ENCODE assay signal across 8 mouse cellular contexts in the genomic region with DNA sequence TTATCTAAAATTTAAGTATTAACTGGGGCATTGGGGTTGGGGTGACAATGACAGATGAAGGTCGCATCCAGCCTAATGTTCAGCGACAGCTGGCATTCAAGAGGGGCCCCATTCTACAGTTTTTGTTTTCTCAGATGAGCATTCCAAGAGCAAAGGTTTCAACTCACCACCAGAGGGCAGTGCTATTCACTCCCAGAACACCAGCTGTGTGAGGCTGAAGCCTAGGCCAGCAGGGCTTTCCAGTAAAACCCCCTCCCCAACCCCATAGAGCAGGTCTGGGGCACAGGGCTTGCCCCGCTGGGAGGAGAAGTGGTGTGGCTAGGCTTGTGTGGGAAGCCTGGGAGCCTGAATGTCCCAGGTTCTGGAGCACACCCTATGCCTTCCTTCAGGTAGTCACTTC. TPM values are rescaled to one million over a fixed set of nuclear protein-coding genes. Genes with fewer than 3 reads are reported as not detected.
DNase-seq lines count a peak whose midpoint lies in the region; ATAC-seq and TF ChIP-seq lines count a peak whose summit lies in the region.

No protein-coding gene starts in this region.

- H3K36me3 ChIP-seq in forebrain, embryonic 12.5 days (replicated peaks), result no peaks in the 10 kb centered on the region
- H3K36me3 ChIP-seq in forebrain, embryonic 13.5 days (ENCODE audit: poor library complexity, severe bottlenecking), result no peaks in the 10 kb centered on the region
- no peaks in the 10 kb centered on the region for H3K36me3 ChIP-seq in G1E (replicated peaks)
- no peaks in the 10 kb centered on the region for H3K36me3 ChIP-seq in splenic B cell, adult 2 months (ENCODE audit: control insufficient read depth, insufficient read depth, low read length, poor library complexity, severe bottlenecking)

- H3K9ac ChIP-seq in forebrain, embryonic 12.5 days, result no peak overlapping the region
- H3K9ac ChIP-seq in forebrain, embryonic 13.5 days, result no peak overlapping the region

- no peak overlapping the region for H3K27ac ChIP-seq in forebrain, embryonic 12.5 days
- H3K27ac ChIP-seq in forebrain, embryonic 13.5 days, result no peak overlapping the region
- no peak overlapping the region for H3K27ac ChIP-seq in layer of hippocampus, adult 2 months

- peaks cover 6% of the 10 kb centered on the region; the same call in 1 of the 2 replicates for H3K4me1 ChIP-seq in forebrain, embryonic 12.5 days
- 0 out of 2 replicates have a peak, but pooled peaks cover 4% of the 10 kb centered on the region for H3K4me1 ChIP-seq in forebrain, embryonic 13.5 days
- H3K4me1 ChIP-seq in G1E (ENCODE audit: insufficient read depth, low read depth, low read length), result no peaks in the 10 kb centered on the region

- H3K4me2 ChIP-seq in forebrain, embryonic 12.5 days, result no peak overlapping the region
- no peak overlapping the region for H3K4me2 ChIP-seq in forebrain, embryonic 13.5 days

- no peaks in the 10 kb centered on the region for H3K9me3 ChIP-seq in forebrain, embryonic 12.5 days
- no peaks in the 10 kb centered on the region for H3K9me3 ChIP-seq in forebrain, embryonic 13.5 days (replicated peaks)
- H3K9me3 ChIP-seq in G1E (replicated peaks), result no peaks in the 10 kb centered on the region

- peak; percentile 35; the same call in 1 of the 2 replicates for TF ChIP-seq CTCF in G1E (IDR thresholded peaks at IDR 0.05; ENCODE audit: low read depth, low read length)
- TF ChIP-seq CTCF in layer of hippocampus, adult 2 months (conservative IDR thresholded peaks at IDR 0.05), result peak; percentile 95

- H3K4me3 ChIP-seq in forebrain, embryonic 12.5 days (replicated peaks), result no peak overlapping the region
- H3K4me3 ChIP-seq in forebrain, embryonic 13.5 days, result no peak overlapping the region
- H3K4me3 ChIP-seq in G1E (ENCODE audit: low read depth, low read length), result no peak overlapping the region
- H3K4me3 ChIP-seq in layer of hippocampus, adult 2 months, result no peak overlapping the region

- WGBS in forebrain, embryonic 12.5 days, result 5% methylated on average over 3 of the region's 3 CpGs
- 0% methylated on average over 3 of the region's 3 CpGs for WGBS in forebrain, embryonic 13.5 days

- DNase-seq in G1E (ENCODE audit: low spot score), result peak; percentile 29
- peak; percentile 20 for DNase-seq in cerebellum, adult 9-11 months
- DNase-seq in heart, adult 8-10 months (ENCODE audit: low spot score), result peak; percentile 39
- DNase-seq in layer of hippocampus, adult 2 months (ENCODE audit: low spot score in 2 of 2), result peak; percentile 13 to 69
- peak; percentile 51 for DNase-seq in lung, postnatal 25 days (ENCODE audit: low spot score)
- peak; percentile 64 for DNase-seq in splenic B cell, adult 2 months (ENCODE audit: low read depth, low spot score)

- no peaks in the 10 kb centered on the region for H3K27me3 ChIP-seq in forebrain, embryonic 12.5 days
- H3K27me3 ChIP-seq in forebrain, embryonic 13.5 days, result no peaks in the 10 kb centered on the region
- peaks cover 30% of the 10 kb centered on the region for H3K27me3 ChIP-seq in G1E (ENCODE audit: insufficient read depth, low read length)
- H3K27me3 ChIP-seq in splenic B cell, adult 2 months (ENCODE audit: control insufficient read depth, insufficient read depth, low read length, poor library complexity, severe bottlenecking), result no peaks in the 10 kb centered on the region

- ATAC-seq in forebrain, embryonic 12.5 days (ENCODE audit: low FRiP score), result peak; percentile 33; the same call in 1 of the 2 replicates
- ATAC-seq in forebrain, embryonic 13.5 days, result no peak
- ATAC-seq in G1E (ENCODE audit: extremely low read depth, insufficient number of reproducible peaks, low FRiP score, poor library complexity, severe bottlenecking), result no peak

RNA-seq across cellular contexts. Expression of a gene that starts 38.7 kb away (rescaled TPM):
- polyA plus RNA-seq in forebrain, embryonic 12.5 days (2016; fragmentation: Nextera tagmentation; extraction: Ambion mirVana), result 2.5 and 2.7 TPM in 2 replicates
- polyA plus RNA-seq in forebrain, embryonic 13.5 days (2015; fragmentation: Nextera tagmentation; extraction: Ambion mirVana), result 1.5 and 2.1 TPM in 2 replicates
- not detected in 2 replicates for total RNA-seq in G1E (2014; fragmentation: Nextera tagmentation)
- total RNA-seq in G1E (2017), result 0.11 and 0.12 TPM in 2 replicates
- not detected in 2 replicates for polyA plus RNA-seq in G1E (2012)
- total RNA-seq in heart, adult 8-10 months (2022), result 1 to 10 TPM; 1.3 to 3.1 (median 1.9) TPM
- total RNA-seq in layer of hippocampus, adult 2 months (2021), result 1 to 10 TPM; 4.2 to 4.5 TPM

RNA-seq across cellular contexts. Expression of a gene that starts 56.2 kb away (rescaled TPM):
- 16.0 and 19.8 TPM in 2 replicates for polyA plus RNA-seq in forebrain, embryonic 12.5 days (2016; fragmentation: Nextera tagmentation; extraction: Ambion mirVana)
- polyA plus RNA-seq in forebrain, embryonic 13.5 days (2015; fragmentation: Nextera tagmentation; extraction: Ambion mirVana), result 1.8 and 3.0 TPM in 2 replicates
- total RNA-seq in G1E (2014; fragmentation: Nextera tagmentation) (not detected in 2 replicates), G1E (2017) (0.23 TPM in 1 of 2 replicates, not detected in the other)
- not detected in 2 replicates for polyA plus RNA-seq in G1E (2012)
- under 1 TPM; 0.28 to 1.00 (median 0.73) TPM for total RNA-seq in heart, adult 8-10 months (2022)
- total RNA-seq in layer of hippocampus, adult 2 months (2021), result 1 to 10 TPM; 1.4 to 2.5 TPM
